Mouse (Mus musculus) G1E (cell line): ENCODE measurements around the gene Ntan1.

Experiments
- CTCF ChIP-seq: IDR thresholded peaks from 2 replicates; pipeline ENCODE4 v1.5.1; 2012; ENCODE audit warnings: low read depth, low read length, inconsistent platforms, mixed read lengths
- GATA1 ChIP-seq: IDR thresholded peaks from 2 replicates; pipeline ENCODE4 v1.6.1; 2012; ENCODE audit warnings: borderline replicate concordance, low read length, inconsistent platforms, mixed read lengths
- POLR2AphosphoS5 ChIP-seq: IDR thresholded peaks from 2 replicates; pipeline ENCODE4 v1.6.1; 2012; ENCODE audit warnings: low read depth, low read length, inconsistent platforms; ENCODE audit not compliant: insufficient replicate concordance
- TAL1 ChIP-seq: conservative IDR thresholded peaks from 2 replicates; pipeline ENCODE4 v1.6.1; 2012; ENCODE audit warnings: low read depth, low read length, inconsistent platforms, mixed read lengths

DNA sequence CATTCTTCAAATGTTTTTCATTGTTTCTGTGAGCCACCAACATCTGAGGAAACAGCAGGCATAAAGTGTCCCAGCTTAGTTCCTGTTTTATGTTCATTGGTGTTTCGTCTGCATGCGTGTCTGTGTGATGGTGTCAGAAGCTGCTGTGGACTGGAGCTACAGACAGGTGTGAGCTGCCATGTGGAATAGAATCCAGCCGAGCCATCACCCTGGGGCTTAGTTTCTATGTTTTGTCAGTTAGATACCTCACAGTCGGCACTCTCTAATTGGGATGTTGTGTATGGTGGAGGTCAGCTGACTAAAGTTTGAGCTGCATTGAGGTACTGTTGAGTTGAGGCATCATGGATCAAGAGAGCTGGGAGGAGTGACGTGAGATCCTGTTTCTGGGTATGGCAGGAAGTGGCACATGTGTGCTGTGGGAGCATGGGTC, 21.9 kb upstream of the Ntan1 start:
- TF ChIP-seq CTCF (no peak), GATA1 (no peak), TAL1 (no peak), POLR2AphosphoS5 (no peak)
